Mouse (Mus musculus) CH12.LX (cell line): ENCODE measurements around the gene Cldn7. TPM values are rescaled to one million over a fixed set of nuclear protein-coding genes. Genes with fewer than 3 reads are reported as not detected.

Experiments
- DNase-seq: peaks from one replicate; pipeline ENCODE4 v3.0.0-alpha.2; 2013; ENCODE audit errors: extremely low read depth
- H3K27ac ChIP-seq: 2 replicates; pipeline ENCODE4 v1.5.1; 2012; ENCODE audit warnings: low read depth, mild to moderate bottlenecking, control low read depth, moderate library complexity; ENCODE audit not compliant: insufficient read depth
- H3K27me3 ChIP-seq: replicated peaks from 2 replicates; pipeline ENCODE3; 2012; ENCODE audit warnings: inconsistent platforms
- H3K36me3 ChIP-seq, 2 experiments: replicated peaks in 1 of 2; 2 replicates each; pipeline versions ENCODE3 to v1.6.1; 2012; ENCODE audit warnings: inconsistent platforms in 1 of 2, low read length in 1 of 2, mild to moderate bottlenecking in 1 of 2, mixed read lengths in 1 of 2, moderate library complexity in 1 of 2; ENCODE audit not compliant: control insufficient read depth in 1 of 2, insufficient read depth in 1 of 2
- H3K4me1 ChIP-seq, 2 experiments: 2 replicates each; pipeline ENCODE4 v1.6.1; 2012; ENCODE audit warnings: inconsistent platforms in 1 of 2, moderate library complexity in 1 of 2; ENCODE audit not compliant: insufficient read depth in 2 of 2, control insufficient read depth in 1 of 2
- H3K4me2 ChIP-seq: 2 replicates; pipeline ENCODE4 v1.6.1; 2012; ENCODE audit warnings: low read depth, mild to moderate bottlenecking, control low read depth; ENCODE audit not compliant: poor library complexity, insufficient read depth, severe bottlenecking
- H3K4me3 ChIP-seq, 3 experiments: fragments of 150-350 bp in 1 of 3; sonication (generic) in 1 of 3; replicated peaks in 1 of 3; 2 replicates each; pipeline versions ENCODE3 to v1.5.1; 2011 to 2012; ENCODE audit warnings: low read depth in 2 of 3, low read length in 2 of 3, mild to moderate bottlenecking in 2 of 3, moderate library complexity in 2 of 3, control low read depth in 1 of 3, improper control_type of control experiment in 1 of 3, inconsistent platforms in 1 of 3, mixed read lengths in 1 of 3; ENCODE audit not compliant: poor library complexity in 1 of 3
- H3K79me2 ChIP-seq: replicated peaks from 2 replicates; pipeline ENCODE4 v1.6.1; 2012; ENCODE audit warnings: mild to moderate bottlenecking, moderate library complexity; ENCODE audit not compliant: control insufficient read depth, poor library complexity, insufficient read depth, severe bottlenecking; ENCODE audit errors: extremely low read depth
- H3K9ac ChIP-seq: 2 replicates; pipeline ENCODE4 v1.6.1; 2012; ENCODE audit warnings: low read depth, mild to moderate bottlenecking, control low read depth, moderate library complexity; ENCODE audit not compliant: insufficient read depth
- H3K9me3 ChIP-seq: replicated peaks from 2 replicates; pipeline ENCODE3; 2012; ENCODE audit warnings: low read length, inconsistent platforms, mixed read lengths
- BHLHE40 ChIP-seq: IDR thresholded peaks from 2 replicates; pipeline ENCODE4 v1.6.1; 2011; ENCODE audit warnings: mild to moderate bottlenecking, low read depth, low read length, improper control_type of control experiment
- CHD2 ChIP-seq: IDR thresholded peaks from 2 replicates; pipeline ENCODE4 v1.6.1; 2011; ENCODE audit warnings: low read length, improper control_type of control experiment
- EP300 ChIP-seq: IDR thresholded peaks from 2 replicates; pipeline ENCODE4 v1.6.1; 2011; ENCODE audit warnings: low read length, improper control_type of control experiment
- ETS1 ChIP-seq: conservative IDR thresholded peaks from 2 replicates; pipeline ENCODE4 v1.6.1; 2012; ENCODE audit warnings: low read depth, mild to moderate bottlenecking, inconsistent platforms, low read length, improper control_type of control experiment, moderate library complexity
- HCFC1 ChIP-seq: IDR thresholded peaks from 2 replicates; pipeline ENCODE4 v1.6.1; 2012; ENCODE audit warnings: low read depth, mild to moderate bottlenecking, inconsistent platforms, low read length, improper control_type of control experiment
- IRF4 ChIP-seq: IDR thresholded peaks from 2 replicates; pipeline ENCODE4 v1.6.1; 2014; ENCODE audit warnings: low read depth, mild to moderate bottlenecking, inconsistent platforms, low read length, improper control_type of control experiment
- MEF2A ChIP-seq: IDR thresholded peaks from 2 replicates; pipeline ENCODE4 v1.6.1; 2014; ENCODE audit warnings: low read depth, mild to moderate bottlenecking, inconsistent platforms, low read length, improper control_type of control experiment, borderline replicate concordance
- MYC ChIP-seq: IDR thresholded peaks from 2 replicates; pipeline ENCODE4 v1.6.1; 2011; ENCODE audit warnings: low read depth, mild to moderate bottlenecking, improper control_type of control experiment, low read length
- NRF1 ChIP-seq: IDR thresholded peaks from 2 replicates; pipeline ENCODE4 v1.6.1; 2014; ENCODE audit warnings: low read depth, mild to moderate bottlenecking, inconsistent platforms, low read length, improper control_type of control experiment, moderate library complexity
- POLR2A ChIP-seq: IDR thresholded peaks from 2 replicates; pipeline ENCODE4 v1.6.1; 2011; ENCODE audit warnings: low read depth, mild to moderate bottlenecking, improper control_type of control experiment, low read length
- RCOR1 ChIP-seq: conservative IDR thresholded peaks from 2 replicates; pipeline ENCODE4 v1.6.1; 2012; ENCODE audit warnings: low read depth, mild to moderate bottlenecking, inconsistent platforms, low read length, improper control_type of control experiment
- SIN3A ChIP-seq: IDR thresholded peaks from 2 replicates; pipeline ENCODE4 v1.6.1; 2012; ENCODE audit warnings: low read length, improper control_type of control experiment, inconsistent platforms
- TCF12 ChIP-seq: IDR thresholded peaks from 2 replicates; pipeline ENCODE4 v1.6.1; 2014; ENCODE audit warnings: low read depth, mild to moderate bottlenecking, inconsistent platforms, low read length, improper control_type of control experiment
- USF1 ChIP-seq: IDR thresholded peaks from 2 replicates; pipeline ENCODE4 v1.6.1; 2014; ENCODE audit warnings: low read depth, mild to moderate bottlenecking, inconsistent platforms, low read length, improper control_type of control experiment
- ZKSCAN1 ChIP-seq: IDR thresholded peaks from 2 replicates; pipeline ENCODE4 v1.6.1; 2012; ENCODE audit warnings: low read depth, inconsistent platforms, low read length, improper control_type of control experiment, borderline replicate concordance
- dilution Hi-C: fragments of 300-500 bp; cut with MboI; formaldehyde crosslinking; loops from 2 replicates; pipeline ENCODE4 v1.14.3; 2020; ENCODE audit warnings: low sequenced_read_pairs; ENCODE audit not compliant: extremely low pct_unique_long_range_greater_than_20kb, extremely low pct_ligation_motif_present
- in situ Hi-C: fragments of 300-500 bp; cut with MboI; formaldehyde crosslinking; loops from 3 replicates; pipeline ENCODE4 v1.14.3; 2019; ENCODE audit warnings: low sequenced_read_pairs, low pct_ligation_motif_present, low pct_unique_long_range_greater_than_20kb, mixed read lengths
- polyA plus RNA-seq: library from polyadenylated mRNA; unstranded; fragments of >175 nt; gene quantifications from 2 replicates; pipeline ENCODE4 v1.2.1, GENCODE M21; 2012; ENCODE audit warnings: low read depth; ENCODE audit not compliant: insufficient read length
- total RNA-seq, 2 experiments: library from RNA; depleted of rRNA; stranded (reverse); fragments of 300-350 nt in 1 of 2; fragments of >200 nt in 1 of 2; gene quantifications; 2 replicates each; pipeline ENCODE4 v1.2.3; 2012 to 2014

Cldn7 gene
- total and polyA plus RNA-seq, 3 experiments = not detected

GRCm38 (mm10) chr11:69945997-69946891 is 18.3 kb upstream of the Cldn7 start:
- peaks cover 21 to 36% of the 10 kb centered on the region in 2 experiments for H3K4me1 ChIP-seq
- peak overlapping the region; percentile 17 for H3K4me2 ChIP-seq
- H3K36me3 ChIP-seq = peaks cover 0 to 15% of the 10 kb centered on the region in 2 experiments
- H3K79me2 ChIP-seq = no peaks in the 10 kb centered on the region
- H3K27ac ChIP-seq = no peak overlapping the region
- TF ChIP-seq SIN3A (peak; percentile 11; the same call in 1 of the 2 replicates), RCOR1 (no peak), TCF12 (peak; percentile 24; the same call in 1 of the 2 replicates), ETS1 (0 out of 2 replicates have a peak, but pooled peaks have one; percentile 25), MYC (no peak), POLR2A (0 out of 2 replicates have a peak, but pooled peaks have one; percentile 33), BHLHE40 (peak; percentile 13; the same call in 1 of the 2 replicates), MEF2A (peak; percentile 25; the same call in 1 of the 2 replicates), HCFC1 (peak; percentile 21; the same call in 1 of the 2 replicates), IRF4 (peak; percentile 54), EP300 (peak; percentile 49; the same call in 1 of the 2 replicates), NRF1 (0 out of 2 replicates have a peak, but pooled peaks have one; percentile 15), USF1 (no peak), ZKSCAN1 (no peak)
- H3K27me3 ChIP-seq = peaks cover 11% of the 10 kb centered on the region
- H3K4me3 ChIP-seq = no peak overlapping the region
- no peaks in the 10 kb centered on the region for H3K9me3 ChIP-seq
- DNase-seq = peak; percentile 61
- H3K9ac ChIP-seq = no peak overlapping the region
- in situ Hi-C loops (no loop called here), dilution Hi-C loops (no loop called here)

GRCm38 (mm10) chr11:69947337-69948065 is 17.1 kb upstream of the Cldn7 start:
- Histone ChIP-seq H3K4me1 (peaks cover 21 to 36% of the 10 kb centered on the region in 2 experiments), H3K27ac (no peak overlapping the region), H3K36me3 (peaks cover 0 to 15% of the 10 kb centered on the region in 2 experiments), H3K4me3 (peak overlapping the region in 2 of 3 experiments; percentile 43 to 56), H3K27me3 (peaks cover 14% of the 10 kb centered on the region), H3K79me2 (no peaks in the 10 kb centered on the region)
- dilution Hi-C loops = no loop called here
- DNase-seq = no peak
- in situ Hi-C loops = no loop called here
- TF ChIP-seq TCF12 (0 out of 2 replicates have a peak, but pooled peaks have one; percentile 40), CHD2 (0 out of 2 replicates have a peak, but pooled peaks have one; percentile 20), ETS1 (no peak)
- TF ChIP-seq, all 38 proteins: peak for 2
- Histone ChIP-seq H3K9ac (no peak overlapping the region), H3K9me3 (no peaks in the 10 kb centered on the region), H3K4me2 (peak overlapping the region; percentile 79)
